Mouse (Mus musculus) liver, embryonic 12.5 days (tissue): Measurements from ENCODE around the gene Fkrp. TPM values are rescaled to one million over a fixed set of nuclear protein-coding genes. Genes with fewer than 3 reads are reported as not detected.

Experiments
- ATAC-seq: fragments of 200-750 bp; cut with Nextera tagmentation; 2 replicates; pipeline ENCODE4 v1.8.0; 2017; ENCODE audit warnings: moderate number of reproducible peaks, mild to moderate bottlenecking, moderate library complexity
- H3K27ac ChIP-seq: fragments of 300-500 bp; sonication (generic); 2 replicates; pipeline ENCODE4 v1.5.1; 2016; ENCODE audit warnings: mild to moderate bottlenecking
- H3K27me3 ChIP-seq: fragments of 300-500 bp; sonication (generic); replicated peaks from 2 replicates; pipeline ENCODE4 v1.6.1; 2016; ENCODE audit warnings: mild to moderate bottlenecking, moderate library complexity
- H3K36me3 ChIP-seq: fragments of 300-500 bp; sonication (generic); 2 replicates; pipeline ENCODE4 v1.6.1; 2016; ENCODE audit warnings: mild to moderate bottlenecking, moderate library complexity
- H3K4me1 ChIP-seq: fragments of 300-500 bp; sonication (generic); 2 replicates; pipeline ENCODE4 v1.6.1; 2016
- H3K4me2 ChIP-seq: fragments of 300-500 bp; sonication (generic); 2 replicates; pipeline ENCODE4 v1.6.1; 2016; ENCODE audit warnings: mild to moderate bottlenecking, moderate library complexity
- H3K4me3 ChIP-seq: fragments of 300-500 bp; sonication (generic); 2 replicates; pipeline ENCODE4 v1.5.1; 2016; ENCODE audit warnings: mild to moderate bottlenecking, moderate library complexity
- H3K9ac ChIP-seq: fragments of 300-500 bp; sonication (generic); 2 replicates; pipeline ENCODE4 v1.6.1; 2016; ENCODE audit warnings: mild to moderate bottlenecking, moderate library complexity
- H3K9me3 ChIP-seq: fragments of 300-500 bp; sonication (generic); replicated peaks from 2 replicates; pipeline ENCODE4 v1.6.1; 2016; ENCODE audit warnings: mild to moderate bottlenecking, moderate library complexity
- WGBS: fragments of 180-500 bp; shearing (Covaris S2); methylation state at CpG from one replicate; pipeline ENCODE4 v1.1.7; 2016; ENCODE audit not compliant: insufficient replicate concordance; 5-methylcytosine and 5-hydroxymethylcytosine counted together
- polyA plus RNA-seq: library from polyadenylated mRNA; unstranded; fragments of >200 nt; fragmentation: Nextera tagmentation; extraction: Ambion mirVana; gene quantifications from 2 replicates; pipeline ENCODE4 v1.2.1, GENCODE M21; 2016

Gene Fkrp
- polyA plus RNA-seq, 1 experiment from 2014 or later: 16.0 TPM

DNA sequence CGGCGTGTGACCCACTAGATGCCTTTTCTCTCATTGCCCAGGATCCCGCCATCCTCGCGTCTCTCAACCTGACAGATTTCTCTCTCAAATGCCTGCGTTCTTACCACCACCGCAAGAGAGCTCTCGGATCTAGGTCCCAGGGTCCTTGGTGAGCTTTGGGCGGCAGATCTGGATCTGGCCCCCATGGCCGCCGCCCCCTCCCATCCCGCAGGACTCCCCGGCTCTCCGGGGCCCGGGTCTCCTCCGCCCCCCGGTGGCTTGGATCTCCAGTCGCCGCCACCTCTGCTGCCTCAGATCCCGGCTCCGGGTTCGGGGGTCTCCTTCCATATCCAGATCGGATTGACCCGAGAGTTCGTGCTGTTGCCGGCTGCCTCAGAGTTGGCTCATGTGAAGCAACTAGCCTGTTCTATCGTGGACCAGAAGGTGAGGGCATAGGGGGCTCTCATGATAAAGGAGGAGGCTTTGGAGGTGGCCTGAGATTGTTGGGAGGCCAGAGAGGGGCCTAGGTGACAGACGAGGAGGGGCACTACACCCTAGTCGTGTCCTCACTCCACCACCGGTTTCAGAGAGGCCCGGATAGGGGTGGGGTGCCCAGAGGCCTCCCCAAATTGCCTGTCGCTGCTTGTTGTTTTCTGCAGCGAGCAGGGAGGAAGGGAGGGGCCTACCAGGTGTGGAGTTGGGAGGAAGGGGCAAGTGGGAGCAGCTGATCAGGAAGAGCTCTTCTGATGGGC lies 27.1 kb upstream of the Fkrp start:
- peak overlapping the region; percentile 80 for H3K9ac ChIP-seq
- ATAC-seq: peak; percentile 21; the same call in 1 of the 2 replicates
- WGBS: 1% methylated on average over 33 of the region's 33 CpGs
- peak overlapping the region; percentile 95 for H3K4me2 ChIP-seq
- H3K27me3 ChIP-seq: no peaks in the 10 kb centered on the region
- H3K4me1 ChIP-seq: peaks cover 56% of the 10 kb centered on the region
- H3K4me3 ChIP-seq: peak overlapping the region; percentile 67
- H3K36me3 ChIP-seq: peaks cover 33% of the 10 kb centered on the region
- H3K9me3 ChIP-seq: no peaks in the 10 kb centered on the region
- peak overlapping the region; percentile 73 for H3K27ac ChIP-seq

DNA sequence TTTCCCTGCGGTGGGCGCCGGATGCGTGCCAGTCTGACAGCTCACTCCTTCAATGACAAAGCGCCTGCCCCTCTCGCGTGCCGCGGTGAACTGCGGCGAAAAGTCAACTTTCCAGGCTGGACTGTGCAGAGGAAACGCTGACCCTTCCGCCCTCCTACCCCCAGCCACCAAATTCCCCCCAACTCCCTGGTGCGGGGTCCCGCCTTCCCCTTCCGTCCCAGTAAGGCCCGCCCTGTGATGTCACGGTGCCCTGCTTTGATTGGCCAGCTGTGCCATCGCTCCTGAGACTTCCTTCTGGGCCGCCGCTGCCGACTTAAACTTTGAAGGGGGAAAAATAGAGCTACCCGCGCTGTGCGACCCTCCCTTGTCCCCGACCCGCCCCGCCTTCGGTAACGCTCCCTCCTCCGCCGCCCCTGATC lies 26.1 kb upstream of the Fkrp start, which contains the start of gene Prkd2:
Gene Prkd2 (plus strand): TSS at position 258 of the 419 bp plus-strand sequence.
- ATAC-seq: peak; percentile 79
- H3K9me3 ChIP-seq: no peaks in the 10 kb centered on the region
- H3K4me3 ChIP-seq: peak within 1 kb of the TSS; percentile 67
- H3K27me3 ChIP-seq: no peaks in the 10 kb centered on the region
- H3K36me3 ChIP-seq: peaks cover 41% of the 10 kb centered on the region
- H3K9ac ChIP-seq: peak within 1 kb of the TSS; percentile 80
- peak within 1 kb of the TSS; percentile 73 for H3K27ac ChIP-seq
- WGBS: 1% methylated on average over 32 of the region's 32 CpGs
- peaks cover 64% of the 10 kb centered on the region for H3K4me1 ChIP-seq
- H3K4me2 ChIP-seq: peak within 1 kb of the TSS; percentile 95

DNA sequence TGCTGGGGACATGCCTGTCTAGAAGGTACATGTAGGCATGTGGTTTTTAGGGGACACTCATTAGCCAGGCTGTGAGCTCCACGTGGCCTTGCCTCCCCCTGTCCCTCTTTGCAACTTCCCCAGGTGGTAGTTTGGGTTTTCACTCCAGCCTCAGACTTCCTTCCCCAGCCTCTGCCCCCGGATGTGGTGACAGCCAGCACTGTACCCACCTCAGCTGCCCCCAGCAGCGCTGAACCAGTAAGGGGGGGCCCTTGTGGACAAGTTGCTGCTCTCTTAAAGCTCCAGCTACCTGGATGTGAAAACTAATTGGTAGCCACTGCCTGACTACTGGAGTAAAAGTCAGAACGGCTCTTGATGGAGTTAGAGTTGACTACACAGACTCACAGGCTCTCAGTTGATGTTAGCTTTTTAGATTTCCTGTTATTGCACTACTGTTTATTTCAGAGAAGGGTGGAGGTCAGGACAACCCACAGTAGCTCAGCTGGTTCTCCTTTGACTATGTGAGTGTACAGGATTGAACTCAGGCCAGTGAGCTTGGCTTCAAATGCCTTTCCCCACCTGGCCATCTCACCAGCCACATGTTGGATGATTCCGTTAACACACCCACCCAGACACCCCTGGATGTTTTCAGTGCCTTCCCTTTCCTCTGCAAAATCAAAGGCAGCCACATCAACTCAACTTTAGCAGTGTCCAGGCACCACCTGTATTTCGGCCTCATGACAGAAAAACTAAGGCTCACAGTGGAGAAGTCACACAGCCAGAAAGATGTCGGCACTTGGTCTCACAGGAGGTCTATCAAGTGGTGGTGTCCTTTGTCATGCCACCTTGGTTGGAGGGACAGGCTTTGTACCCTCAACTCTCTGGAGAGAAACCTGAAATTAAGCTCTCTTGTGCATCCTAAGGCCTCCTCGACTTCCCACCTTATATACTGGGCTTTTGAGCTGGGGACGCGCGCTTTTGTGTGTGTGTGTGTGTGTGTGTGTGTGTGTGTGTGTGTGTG lies 25.3 kb upstream of the Fkrp start:
- peak; percentile 3; the same call in 1 of the 2 replicates for ATAC-seq
- Histone ChIP-seq H3K9me3 (no peaks in the 10 kb centered on the region), H3K36me3 (peaks cover 46% of the 10 kb centered on the region), H3K27ac (peak overlapping the region; percentile 73), H3K9ac (peak overlapping the region; percentile 80), H3K4me1 (peaks cover 67% of the 10 kb centered on the region), H3K4me3 (peak overlapping the region; percentile 67), H3K4me2 (peak overlapping the region; percentile 95), H3K27me3 (no peaks in the 10 kb centered on the region)
- WGBS: 30% methylated on average over 11 of the region's 11 CpGs

DNA sequence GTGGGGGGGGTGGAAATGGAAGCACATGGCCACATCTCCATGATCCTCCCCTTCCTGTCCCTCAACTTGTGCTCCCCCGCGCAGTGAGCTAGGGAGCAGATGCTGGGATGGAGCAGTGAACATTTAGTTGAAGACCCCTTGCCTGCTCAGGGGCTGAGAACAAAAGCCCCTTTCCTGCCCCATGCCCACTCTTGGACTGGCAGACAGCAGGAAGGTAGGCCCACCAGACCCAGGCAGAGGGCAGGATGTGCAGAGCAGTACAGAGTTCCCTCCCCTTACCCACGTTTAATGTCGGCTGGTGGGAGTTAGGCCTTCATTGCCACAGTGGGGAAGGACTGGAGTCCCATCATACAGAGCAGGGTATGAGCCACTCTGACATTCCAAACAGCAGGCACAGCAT lies 24.5 kb upstream of the Fkrp start:
- WGBS: 54% methylated on average over 4 of the region's 4 CpGs
- no peak overlapping the region for H3K9ac ChIP-seq
- no peak overlapping the region for H3K4me2 ChIP-seq
- peaks cover 67% of the 10 kb centered on the region for H3K4me1 ChIP-seq
- H3K27me3 ChIP-seq: no peaks in the 10 kb centered on the region
- no peak overlapping the region for H3K4me3 ChIP-seq
- ATAC-seq: no peak
- H3K9me3 ChIP-seq: no peaks in the 10 kb centered on the region
- peaks cover 50% of the 10 kb centered on the region for H3K36me3 ChIP-seq
- H3K27ac ChIP-seq: peak overlapping the region; percentile 73; the same call in 1 of the 2 replicates

DNA sequence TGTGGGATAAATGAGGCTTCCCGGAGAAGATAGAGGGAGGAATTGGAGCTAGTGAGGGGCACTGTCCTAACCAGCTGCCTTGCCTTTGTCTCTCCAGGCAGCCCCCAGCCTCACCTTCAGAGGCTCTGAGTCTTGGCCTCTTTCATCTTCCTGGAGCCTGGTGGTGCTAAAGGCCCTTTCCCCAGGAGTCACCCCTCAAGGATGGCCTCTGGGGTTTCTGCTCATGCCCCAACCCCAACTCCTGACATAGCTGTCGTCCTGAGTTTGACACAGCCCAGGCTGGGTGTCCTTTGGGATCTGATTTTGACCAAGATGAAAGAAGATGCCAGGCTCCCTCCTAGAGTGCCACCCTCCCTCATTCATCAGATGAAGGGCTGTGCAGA lies 23.6 kb upstream of the Fkrp start:
- 84% methylated on average over 2 of the region's 2 CpGs for WGBS
- Histone ChIP-seq H3K9ac (no peak overlapping the region), H3K27me3 (no peaks in the 10 kb centered on the region), H3K4me1 (peaks cover 58% of the 10 kb centered on the region), H3K9me3 (no peaks in the 10 kb centered on the region), H3K36me3 (peaks cover 58% of the 10 kb centered on the region), H3K4me3 (no peak overlapping the region), H3K4me2 (no peak overlapping the region), H3K27ac (peak overlapping the region; percentile 17; the same call in 1 of the 2 replicates)
- no peak for ATAC-seq

DNA sequence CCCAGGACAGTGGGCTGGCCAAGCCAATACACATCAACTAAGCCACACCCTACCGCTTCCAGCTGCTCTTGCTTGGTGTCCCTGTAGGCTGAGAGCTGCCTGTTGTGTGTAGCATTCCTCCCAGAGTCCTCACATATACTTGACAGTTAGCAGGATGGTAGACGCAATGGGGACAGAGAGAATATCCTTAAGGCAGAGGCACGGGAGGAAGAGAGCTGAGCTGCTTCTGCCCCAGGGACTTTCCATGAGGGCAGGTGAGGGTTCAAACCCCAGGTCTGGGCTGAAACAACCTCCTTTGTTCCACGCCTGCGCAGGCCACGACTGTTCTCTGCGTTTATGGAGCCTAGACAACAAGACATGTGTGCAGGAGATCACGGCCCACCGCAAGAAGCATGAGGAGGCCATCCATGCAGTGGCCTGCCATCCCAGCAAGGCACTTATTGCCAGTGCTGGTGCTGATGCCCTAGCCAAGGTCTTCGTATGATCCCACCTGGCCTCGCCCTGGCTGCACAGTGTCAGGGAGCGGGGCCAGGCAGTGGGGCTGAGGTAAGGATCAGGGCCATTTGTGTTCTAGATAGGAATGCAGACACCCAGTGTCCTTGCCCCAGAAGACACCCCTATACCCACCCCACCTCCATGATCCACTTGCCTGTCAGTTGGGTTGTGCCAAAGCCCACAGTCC lies 23.0 kb upstream of the Fkrp start:
- H3K36me3 ChIP-seq: peaks cover 63% of the 10 kb centered on the region
- no peak overlapping the region for H3K4me3 ChIP-seq
- no peak for ATAC-seq
- no peaks in the 10 kb centered on the region for H3K9me3 ChIP-seq
- H3K4me2 ChIP-seq: no peak overlapping the region
- H3K27me3 ChIP-seq: no peaks in the 10 kb centered on the region
- H3K4me1 ChIP-seq: peaks cover 53% of the 10 kb centered on the region
- 90% methylated on average over 12 of the region's 12 CpGs for WGBS
- no peak overlapping the region for H3K9ac ChIP-seq
- H3K27ac ChIP-seq: 0 out of 2 replicates have a peak overlapping the region, but pooled peaks have one; percentile 17

DNA sequence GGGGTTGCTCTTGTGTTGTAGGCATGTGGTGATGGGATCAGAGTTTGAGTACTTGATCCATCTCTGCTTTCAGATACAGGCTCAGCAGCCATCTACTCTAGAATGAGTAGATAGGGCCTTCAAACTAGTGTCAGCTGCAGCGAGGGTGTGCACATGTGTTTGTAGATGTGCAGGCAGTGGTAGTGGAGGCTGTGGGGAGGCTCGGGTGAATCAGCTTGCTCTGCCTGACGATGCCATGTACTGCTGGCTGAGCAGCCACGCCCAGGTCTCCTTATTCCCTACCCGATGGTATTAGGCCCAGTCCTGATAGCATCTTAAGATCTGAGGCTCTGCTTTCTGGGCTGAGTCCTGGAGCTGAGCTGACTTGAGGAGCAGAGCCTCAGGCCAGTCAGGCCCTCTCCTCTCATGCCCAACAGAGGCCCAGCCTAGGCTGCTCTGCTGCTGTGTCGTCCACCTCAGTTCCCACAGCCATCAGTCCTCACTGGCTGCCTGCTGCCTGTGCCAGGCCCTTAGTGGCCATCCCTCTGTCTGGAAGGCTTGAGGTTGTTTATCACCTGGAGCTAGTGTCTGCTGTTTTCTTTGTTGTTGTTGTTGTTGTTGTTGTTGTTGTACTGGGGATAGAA lies 22.4 kb upstream of the Fkrp start:
- H3K9ac ChIP-seq: no peak overlapping the region
- peaks cover 46% of the 10 kb centered on the region for H3K4me1 ChIP-seq
- no peak for ATAC-seq
- no peak overlapping the region for H3K4me2 ChIP-seq
- H3K9me3 ChIP-seq: no peaks in the 10 kb centered on the region
- H3K4me3 ChIP-seq: no peak overlapping the region
- no peaks in the 10 kb centered on the region for H3K27me3 ChIP-seq
- 48% methylated on average over 6 of the region's 6 CpGs for WGBS
- H3K27ac ChIP-seq: no peak overlapping the region
- H3K36me3 ChIP-seq: peaks cover 70% of the 10 kb centered on the region

DNA sequence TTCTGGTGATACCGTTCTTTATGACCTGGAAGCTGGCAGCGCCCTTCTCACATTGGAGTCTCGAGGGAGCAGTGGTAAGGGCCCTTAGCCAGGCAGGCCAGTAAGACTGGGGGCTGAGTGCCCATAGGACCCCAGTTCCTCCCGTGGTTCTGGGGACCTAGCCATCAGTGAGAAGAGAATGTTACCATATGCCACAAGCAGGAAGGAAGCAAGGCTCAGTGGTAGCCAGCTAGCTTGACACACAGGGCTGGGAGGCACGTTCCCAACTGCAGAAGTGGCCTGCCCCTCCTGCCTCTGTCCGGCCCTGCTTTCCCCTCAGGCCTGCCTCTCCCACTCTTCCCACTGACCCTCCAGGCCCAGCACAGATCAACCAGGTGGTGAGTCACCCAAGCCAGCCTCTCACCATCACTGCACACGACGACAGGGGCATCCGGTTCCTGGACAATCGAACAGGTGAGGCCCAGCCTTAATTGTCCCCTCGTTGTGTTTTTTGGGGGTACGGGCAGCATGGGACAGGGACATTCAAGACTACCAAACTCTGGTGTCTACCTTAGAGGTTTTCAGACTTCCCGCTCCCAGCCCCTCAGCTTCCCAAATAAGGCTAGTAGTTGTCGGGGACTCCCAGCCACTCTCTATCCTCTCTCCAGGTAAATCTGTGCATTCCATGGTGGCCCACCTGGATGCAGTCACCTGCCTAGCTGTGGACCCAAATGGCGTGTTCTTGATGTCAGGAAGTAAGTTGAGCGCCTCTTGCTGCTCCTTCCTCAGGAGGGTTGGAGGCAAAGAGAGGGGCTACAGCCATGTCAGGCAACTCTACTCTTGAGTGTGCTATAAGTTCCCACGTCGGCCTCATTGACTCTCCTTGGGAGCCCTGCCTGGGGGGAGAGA lies 21.6 kb upstream of the Fkrp start:
- H3K9ac ChIP-seq: no peak overlapping the region
- no peak overlapping the region for H3K27ac ChIP-seq
- no peaks in the 10 kb centered on the region for H3K9me3 ChIP-seq
- H3K4me1 ChIP-seq: peaks cover 39% of the 10 kb centered on the region
- ATAC-seq: no peak
- H3K27me3 ChIP-seq: no peaks in the 10 kb centered on the region
- no peak overlapping the region for H3K4me2 ChIP-seq
- 79% methylated on average over 18 of the region's 18 CpGs for whole genome bisulfite sequencing
- H3K4me3 ChIP-seq: no peak overlapping the region
- H3K36me3 ChIP-seq: peaks cover 78% of the 10 kb centered on the region

DNA sequence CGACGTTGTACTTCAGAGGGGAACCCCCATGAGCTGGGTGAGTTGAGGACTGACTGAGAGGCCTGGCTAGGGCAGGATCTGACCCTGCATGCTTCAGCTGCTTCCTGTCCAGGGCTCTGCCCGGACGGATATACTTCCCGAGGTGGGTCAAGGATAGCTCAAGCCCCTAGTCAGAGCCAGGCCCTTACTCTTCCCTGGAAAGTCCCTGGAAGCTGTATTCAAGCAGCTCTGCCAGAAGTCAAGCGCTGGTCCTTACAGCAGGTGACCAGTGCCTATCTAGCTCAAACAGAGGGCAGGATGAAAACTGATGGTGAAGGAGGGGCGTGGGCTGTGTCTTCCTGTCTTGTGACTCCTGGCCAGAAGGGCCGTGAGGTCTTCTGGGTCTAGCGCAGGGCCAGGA lies 13.9 kb upstream of the Fkrp start:
- no peak overlapping the region for H3K4me2 ChIP-seq
- no peaks in the 10 kb centered on the region for H3K27me3 ChIP-seq
- no peak overlapping the region for H3K9ac ChIP-seq
- H3K9me3 ChIP-seq: no peaks in the 10 kb centered on the region
- H3K4me1 ChIP-seq: peaks cover 23% of the 10 kb centered on the region
- ATAC-seq: no peak
- H3K27ac ChIP-seq: no peak overlapping the region
- H3K36me3 ChIP-seq: peaks cover 100% of the 10 kb centered on the region
- WGBS: 78% methylated on average over 9 of the region's 9 CpGs
- H3K4me3 ChIP-seq: no peak overlapping the region

DNA sequence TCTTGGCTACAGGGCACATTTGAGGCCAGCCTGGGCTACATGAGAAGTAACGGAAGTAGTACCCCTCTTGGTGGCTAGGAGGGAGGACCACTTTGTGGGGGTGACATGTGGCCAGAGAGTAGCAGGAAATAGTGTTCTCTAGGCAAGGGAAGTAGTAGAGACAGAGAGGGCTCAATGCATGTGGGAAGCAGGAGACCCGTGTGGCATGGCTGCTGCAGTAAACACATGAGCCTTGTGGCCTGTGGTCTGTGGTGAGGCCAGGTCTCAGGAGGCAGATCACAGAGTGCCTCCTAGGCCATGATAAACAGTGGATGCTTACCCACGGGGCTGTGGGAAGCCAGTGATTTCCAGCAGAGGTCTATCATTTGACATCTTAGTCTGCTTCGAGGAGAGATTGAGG lies 10.7 kb upstream of the Fkrp start:
- Histone ChIP-seq H3K27ac (peak overlapping the region; percentile 17; the same call in 1 of the 2 replicates), H3K27me3 (no peaks in the 10 kb centered on the region), H3K9ac (no peak overlapping the region), H3K9me3 (no peaks in the 10 kb centered on the region), H3K4me3 (no peak overlapping the region), H3K4me1 (peaks cover 42% of the 10 kb centered on the region), H3K4me2 (no peak overlapping the region), H3K36me3 (peaks cover 100% of the 10 kb centered on the region)
- no peak for ATAC-seq
- WGBS: 48% methylated on average over 4 of the region's 4 CpGs
